Mouse (Mus musculus) bone marrow macrophage, adult 2 months (primary cell): ENCODE data around the gene Ubtd2. TPM values are rescaled to one million over a fixed set of nuclear protein-coding genes. Genes with fewer than 3 reads are reported as not detected.

ENCODE experiments used
- H3K27ac ChIP-seq: 2 replicates; pipeline ENCODE4 v1.5.1; 2012; ENCODE audit warnings: low read depth, low read length; ENCODE audit not compliant: insufficient read depth
- H3K4me1 ChIP-seq: 2 replicates; pipeline ENCODE4 v1.6.1; 2012; ENCODE audit warnings: low read length; ENCODE audit not compliant: control insufficient read depth, insufficient read depth
- H3K4me3 ChIP-seq: 2 replicates; pipeline ENCODE4 v1.5.1; 2012; ENCODE audit warnings: mild to moderate bottlenecking, low read length, moderate library complexity; ENCODE audit not compliant: insufficient read depth
- CTCF ChIP-seq: IDR thresholded peaks from 2 replicates; pipeline ENCODE4 v1.5.1; 2012; ENCODE audit warnings: low read depth, mild to moderate bottlenecking, low read length, moderate library complexity
- POLR2A ChIP-seq: IDR thresholded peaks from 2 replicates; pipeline ENCODE4 v1.6.1; 2012; ENCODE audit warnings: mild to moderate bottlenecking, low read depth, low read length, borderline replicate concordance
- polyA plus RNA-seq: library from polyadenylated mRNA; stranded (reverse); fragments of >200 nt; gene quantifications from 2 replicates; pipeline ENCODE4 v1.2.4, GENCODE M21; 2012; ENCODE audit not compliant: missing spikeins, insufficient read depth, insufficient read length

The Ubtd2 gene
- polyA plus RNA-seq, 1 experiment, result 2.4 TPM

DNA sequence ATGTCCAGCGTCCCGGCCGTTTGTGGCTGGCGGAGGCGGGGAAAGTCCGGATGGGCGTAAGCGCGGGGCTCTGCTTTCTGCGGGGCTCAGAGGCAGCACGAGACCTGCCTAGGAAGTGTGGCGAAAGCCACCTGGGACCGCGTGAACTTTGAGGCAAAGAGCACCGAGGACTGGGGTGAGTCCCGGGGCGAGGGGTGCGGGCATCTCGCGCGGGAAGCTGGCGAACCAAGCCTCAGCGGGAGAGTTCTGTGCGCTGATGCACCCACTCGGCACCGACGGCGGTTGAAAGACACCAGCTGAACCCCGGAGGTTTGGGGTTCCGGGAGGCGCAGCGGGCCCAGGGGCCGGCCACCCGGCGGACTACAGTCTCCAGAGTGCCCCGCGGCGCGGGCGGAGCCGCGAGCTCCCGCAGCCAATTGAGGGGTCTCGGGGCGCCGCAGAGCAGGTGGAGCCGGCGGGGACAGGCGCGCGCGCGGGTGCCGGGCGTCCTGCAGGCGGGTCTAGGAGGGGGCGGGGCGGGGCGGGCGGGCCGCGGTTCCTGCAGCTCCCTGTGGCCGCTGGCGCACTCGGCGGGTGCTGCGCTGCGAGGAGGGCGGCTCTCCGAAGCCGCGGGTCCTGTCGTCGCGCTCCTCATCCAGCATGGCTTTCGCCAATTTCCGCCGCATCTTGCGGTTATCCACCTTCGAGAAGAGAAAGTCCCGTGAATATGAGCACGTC is 77.8 kb downstream of the Ubtd2 start, which contains the start of gene Stk10:
Gene Stk10 (plus strand): TSS at position 541 of the 717 bp plus-strand sequence.
- peak within 1 kb of the TSS; percentile 85 for H3K4me3 ChIP-seq
- no peak within 1 kb of the TSS; the same call in 1 of the 2 replicates for H3K27ac ChIP-seq
- peaks cover 15% of the 10 kb centered on the region for H3K4me1 ChIP-seq
- no peak for TF ChIP-seq CTCF
- TF ChIP-seq POLR2A, result peak; percentile 83; the same call in 1 of the 2 replicates

- TF ChIP-seq POLR2A (no peak), CTCF (no peak)
- Histone ChIP-seq H3K4me3 (peak overlapping the region; percentile 85), H3K4me1 (peaks cover 22% of the 10 kb centered on the region), H3K27ac (no peak overlapping the region; the same call in 1 of the 2 replicates)
Measured at GRCm38 (mm10) chr11:32533482-32534261, 78.5 kb downstream of the Ubtd2 start.

DNA sequence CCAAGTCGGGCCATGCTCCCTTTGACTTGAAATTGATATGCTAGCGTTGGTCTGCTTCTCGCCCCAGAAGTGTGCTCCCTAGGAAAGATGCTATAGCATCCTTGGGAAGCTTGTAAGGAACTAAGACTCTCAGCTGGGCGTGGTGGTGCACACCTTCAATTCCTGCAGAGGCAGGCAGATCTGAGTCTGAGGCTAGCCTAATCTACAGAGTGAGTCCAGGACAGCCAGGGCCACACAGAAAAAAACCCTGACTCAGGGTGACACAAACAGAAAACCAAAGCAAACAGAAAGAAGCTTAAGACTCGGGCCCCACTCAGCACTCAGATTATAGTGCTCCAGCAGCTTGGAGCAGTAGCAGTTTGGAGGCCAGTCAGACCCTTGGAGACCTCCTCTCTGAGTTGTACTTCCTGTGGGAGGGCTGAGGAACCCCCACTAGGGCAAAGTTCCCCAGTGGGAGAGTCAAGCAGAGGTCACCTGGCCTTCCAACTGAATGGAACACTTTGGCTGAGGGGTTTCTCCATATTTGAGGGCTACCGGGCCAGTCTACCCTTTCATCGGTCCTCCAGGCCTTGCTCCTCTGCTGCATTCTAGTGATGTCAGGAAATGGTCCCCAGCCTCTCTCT is 79.4 kb downstream of the Ubtd2 start:
- H3K27ac ChIP-seq, result no peak overlapping the region
- peaks cover 29% of the 10 kb centered on the region for H3K4me1 ChIP-seq
- H3K4me3 ChIP-seq, result no peak overlapping the region
- no peak for TF ChIP-seq POLR2A
- TF ChIP-seq CTCF, result no peak

- Histone ChIP-seq H3K4me3 (no peak overlapping the region), H3K27ac (no peak overlapping the region), H3K4me1 (peaks cover 29% of the 10 kb centered on the region)
- no peak for TF ChIP-seq CTCF
- no peak for TF ChIP-seq POLR2A
Measured at GRCm38 (mm10) chr11:32535646-32536045, 80.5 kb downstream of the Ubtd2 start.

- H3K27ac ChIP-seq, result no peak overlapping the region
- H3K4me1 ChIP-seq, result peaks cover 39% of the 10 kb centered on the region
- TF ChIP-seq POLR2A (no peak), CTCF (no peak)
- H3K4me3 ChIP-seq, result no peak overlapping the region
Measured at GRCm38 (mm10) chr11:32536954-32537353, 81.8 kb downstream of the Ubtd2 start.

DNA sequence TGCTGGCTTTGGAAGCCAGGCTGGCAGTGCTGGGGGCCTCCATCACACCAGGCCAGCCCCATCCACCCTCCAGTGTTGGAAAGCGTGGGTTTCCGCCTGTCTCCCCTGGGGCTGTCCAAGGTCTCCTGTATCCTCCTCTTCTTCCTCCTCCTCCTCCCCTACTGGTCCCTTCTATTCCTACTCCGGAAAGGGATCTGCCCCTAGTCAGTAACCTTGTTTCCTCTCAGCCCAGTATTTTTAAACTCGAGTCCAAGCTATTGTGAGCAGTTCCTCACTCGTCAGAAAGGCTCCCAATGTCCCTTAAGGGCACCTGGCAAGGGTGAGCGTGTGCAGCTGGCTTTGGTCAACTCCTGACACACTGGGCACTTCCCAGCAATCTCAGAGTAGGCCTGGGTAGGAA is 83.3 kb downstream of the Ubtd2 start:
- peaks cover 50% of the 10 kb centered on the region for H3K4me1 ChIP-seq
- TF ChIP-seq CTCF, result no peak
- no peak for TF ChIP-seq POLR2A
- no peak overlapping the region for H3K27ac ChIP-seq
- no peak overlapping the region for H3K4me3 ChIP-seq

- H3K4me3 ChIP-seq, result no peak overlapping the region
- no peak overlapping the region for H3K27ac ChIP-seq
- H3K4me1 ChIP-seq, result peaks cover 54% of the 10 kb centered on the region
- TF ChIP-seq POLR2A, result no peak
- no peak for TF ChIP-seq CTCF
Measured at GRCm38 (mm10) chr11:32538846-32539245, 83.7 kb downstream of the Ubtd2 start.

GRCm38 (mm10) chr11:32539717-32540116 is 84.5 kb downstream of the Ubtd2 start:
- H3K4me3 ChIP-seq, result no peak overlapping the region
- H3K27ac ChIP-seq, result no peak overlapping the region
- no peak for TF ChIP-seq POLR2A
- no peak for TF ChIP-seq CTCF
- H3K4me1 ChIP-seq, result peaks cover 54% of the 10 kb centered on the region

DNA sequence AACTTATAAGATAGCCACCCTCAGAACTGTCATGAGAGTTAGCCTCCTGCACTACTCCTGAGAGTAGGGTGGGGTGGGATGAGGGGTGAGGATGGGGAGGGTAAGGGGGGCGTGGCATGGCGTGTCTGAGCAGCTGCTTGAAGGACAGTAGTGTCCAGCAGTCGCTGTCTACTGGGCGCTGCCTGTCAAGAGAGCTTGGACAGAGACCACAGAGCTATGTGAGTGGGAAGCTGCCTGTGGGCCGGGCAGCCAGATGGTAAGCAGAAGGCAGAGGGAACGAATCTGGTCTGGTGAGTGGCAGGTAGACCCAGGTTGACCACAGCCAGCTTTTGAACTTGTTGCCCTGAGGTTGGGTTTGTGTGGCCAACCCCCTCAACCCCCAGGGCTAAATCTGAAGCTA is 85.3 kb downstream of the Ubtd2 start:
- no peak for TF ChIP-seq POLR2A
- TF ChIP-seq CTCF, result no peak
- H3K4me3 ChIP-seq, result no peak overlapping the region
- H3K4me1 ChIP-seq, result peaks cover 54% of the 10 kb centered on the region
- no peak overlapping the region for H3K27ac ChIP-seq
